Mouse (Mus musculus) gastrocnemius, postnatal 36 days (tissue): ENCODE data around the gene CK137956. TPM values are rescaled to one million over a fixed set of nuclear protein-coding genes. Genes with fewer than 3 reads are reported as not detected.

Experiments
- DNase-seq, 2 experiments: peaks; one replicate each; pipeline ENCODE4 v3.0.0; 2022
- intact Hi-C: fragments of 180-260 bp; cut with DNase I; formaldehyde crosslinking; loops from one replicate; pipeline ENCODE4 v1.15.1; 2025
- long read RNA-seq, 2 experiments: library from polyadenylated mRNA; stranded (forward); transcript quantifications; one replicate each; pipeline ENCODE4 v2.0.0; 2021
- total RNA-seq, 2 experiments: library from RNA; stranded (reverse); gene quantifications; 2 replicates each; pipeline ENCODE4 v1.2.3; 2021

CK137956 gene
- total RNA-seq, result not detected
- long read RNA-seq, experiment 1, result 0 reads
- long read RNA-seq, experiment 2, result 0 reads

DNA sequence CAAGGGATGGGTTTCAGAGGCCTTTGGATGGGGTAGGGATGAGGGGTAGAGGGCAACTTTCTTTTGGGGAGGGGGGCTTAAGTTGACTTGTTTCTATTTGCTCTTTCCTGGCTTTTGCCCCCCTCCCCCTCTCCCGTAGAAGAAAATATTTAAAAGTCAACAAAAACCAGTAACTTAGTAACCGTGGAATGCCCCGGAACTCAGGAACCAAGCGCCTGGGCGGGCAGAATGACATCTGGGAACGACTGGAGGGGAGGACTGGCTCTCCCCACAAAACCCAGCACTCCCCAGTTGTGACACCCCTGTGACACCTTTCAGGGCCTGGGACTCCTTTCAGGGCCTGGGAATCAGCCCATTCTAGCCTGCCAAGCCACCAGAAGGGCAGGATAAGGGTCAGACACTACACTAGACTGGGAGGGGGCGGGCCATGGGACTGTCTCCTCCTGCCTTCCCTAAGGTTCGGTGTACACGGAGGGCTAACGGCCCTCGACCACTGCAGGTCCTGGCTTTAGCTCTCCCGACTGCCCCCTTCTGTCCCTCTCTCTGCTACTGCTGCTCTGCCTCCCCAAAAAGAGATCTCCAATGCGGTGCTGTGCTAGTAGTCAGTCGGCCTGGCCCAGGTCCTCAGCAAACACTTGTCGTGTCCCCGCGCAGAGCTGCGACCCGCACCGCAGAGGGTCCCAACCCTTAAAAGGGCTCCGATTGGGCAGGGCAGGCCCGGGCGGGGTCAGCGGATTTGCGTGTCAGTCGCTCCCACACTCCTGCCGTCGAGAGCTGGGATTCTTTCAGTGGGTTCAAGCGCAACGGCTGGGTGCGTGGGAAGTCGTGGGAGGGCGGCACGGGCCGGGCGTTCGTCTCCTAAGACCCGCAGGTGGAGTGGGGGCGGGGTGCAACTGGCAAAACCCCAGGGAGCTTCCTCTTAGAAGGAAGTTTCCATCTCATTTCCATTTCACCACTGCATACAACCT lies at the start of gene CK137956:
Gene CK137956, minus strand, starts transcription at position 51 of the 968 bp plus-strand sequence.
- DNase-seq, result no peak
- intact Hi-C loops, result no loop called here

DNA sequence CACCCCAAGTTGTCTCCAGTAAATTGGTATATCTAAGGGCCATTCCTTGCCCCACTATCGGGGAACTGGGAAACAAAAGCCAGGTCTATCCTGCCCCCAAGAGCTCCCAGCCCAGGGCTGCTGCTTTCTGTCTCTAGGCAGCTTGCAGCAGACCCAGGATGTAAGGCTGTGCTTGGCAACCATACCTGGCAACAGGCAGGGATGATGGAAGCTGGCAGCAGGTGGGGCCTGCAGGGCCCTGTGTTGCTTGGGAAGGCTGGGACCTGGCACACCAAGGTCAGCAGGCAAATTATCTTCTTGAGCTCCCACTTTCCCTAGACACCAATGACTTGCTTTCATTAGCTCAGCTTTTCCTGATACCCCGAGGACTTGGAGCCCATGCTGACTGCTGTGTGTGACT lies 48.7 kb upstream of the CK137956 start:
- no peak for DNase-seq
- intact Hi-C loops, result no loop called here

DNA sequence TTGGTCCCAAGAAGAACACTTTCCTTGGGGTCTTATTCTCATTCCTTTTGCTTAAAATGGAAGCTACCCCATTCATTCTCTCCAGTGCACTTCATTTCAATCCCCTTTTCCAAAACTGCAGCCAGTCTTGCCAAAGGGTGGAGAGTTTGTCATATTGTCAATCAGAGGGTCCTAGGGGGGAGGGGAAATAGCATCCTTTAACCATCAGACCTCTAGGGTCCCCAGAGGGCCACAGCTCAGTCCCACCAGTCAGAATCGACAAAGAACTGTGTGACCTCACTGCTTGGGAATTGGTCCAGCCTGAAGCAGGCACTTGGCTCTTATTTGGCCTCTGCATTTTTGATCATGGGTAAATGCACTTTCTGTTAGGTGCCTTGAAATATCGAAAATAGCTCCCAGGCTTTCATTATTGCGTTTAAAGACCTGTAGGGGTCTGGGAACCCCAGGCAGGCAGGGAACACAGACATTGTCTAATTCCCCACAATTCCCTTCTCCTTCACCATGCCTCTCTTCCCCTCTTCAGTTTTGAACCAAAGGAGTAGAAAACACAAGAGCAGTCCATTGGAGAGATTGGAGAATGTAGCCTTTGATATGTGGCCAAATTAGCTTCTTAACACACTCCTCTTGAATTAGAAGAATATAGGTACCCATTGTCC lies 34.2 kb upstream of the CK137956 start:
- intact Hi-C loops, result no loop called here
- no peak for DNase-seq

DNA sequence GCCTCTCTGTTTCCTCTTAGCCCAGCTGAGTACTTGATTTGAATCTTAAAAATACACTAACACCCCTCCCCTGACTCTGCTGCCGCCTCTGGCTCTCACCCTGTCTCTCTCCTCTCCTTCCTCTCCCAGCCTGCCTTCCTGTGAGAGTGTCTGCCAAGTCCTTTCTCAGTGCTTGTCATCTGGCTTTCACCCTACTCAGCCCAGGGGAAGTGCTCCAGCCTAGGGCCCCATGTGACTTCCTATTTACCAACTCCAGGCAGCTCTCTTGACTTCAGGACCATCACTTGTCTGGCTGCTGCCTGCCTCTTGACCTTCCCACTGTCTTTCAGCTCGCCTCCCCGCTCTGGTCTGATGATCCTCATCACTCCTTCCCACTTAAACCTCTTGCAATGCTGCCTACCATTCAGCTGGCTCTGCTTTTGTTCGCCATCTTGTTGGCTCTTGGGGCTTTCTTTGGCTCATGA lies 31.9 kb upstream of the CK137956 start:
- DNase-seq, result no peak
- intact Hi-C loops, result no loop called here

DNA sequence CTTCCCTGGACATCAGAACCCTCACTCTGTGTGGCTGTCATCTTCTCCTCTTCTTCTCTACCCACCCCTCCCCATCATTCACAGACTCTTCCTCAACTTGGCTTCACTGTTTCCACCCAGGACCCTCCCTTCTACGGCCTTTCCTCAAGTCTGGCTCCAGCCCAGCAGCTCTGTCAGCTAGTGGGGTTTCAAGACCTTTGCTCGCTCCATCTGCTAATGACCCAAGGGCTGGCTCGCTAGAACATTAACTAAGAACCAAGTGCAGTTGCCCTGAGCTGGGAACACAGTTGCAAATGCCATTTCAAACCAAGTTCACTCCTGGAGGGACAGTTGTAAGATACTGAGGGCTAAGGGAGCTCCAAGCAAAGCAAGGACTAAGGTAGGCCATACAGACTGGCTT lies 28.5 kb upstream of the CK137956 start:
- intact Hi-C loops, result no loop called here
- no peak for DNase-seq

DNA sequence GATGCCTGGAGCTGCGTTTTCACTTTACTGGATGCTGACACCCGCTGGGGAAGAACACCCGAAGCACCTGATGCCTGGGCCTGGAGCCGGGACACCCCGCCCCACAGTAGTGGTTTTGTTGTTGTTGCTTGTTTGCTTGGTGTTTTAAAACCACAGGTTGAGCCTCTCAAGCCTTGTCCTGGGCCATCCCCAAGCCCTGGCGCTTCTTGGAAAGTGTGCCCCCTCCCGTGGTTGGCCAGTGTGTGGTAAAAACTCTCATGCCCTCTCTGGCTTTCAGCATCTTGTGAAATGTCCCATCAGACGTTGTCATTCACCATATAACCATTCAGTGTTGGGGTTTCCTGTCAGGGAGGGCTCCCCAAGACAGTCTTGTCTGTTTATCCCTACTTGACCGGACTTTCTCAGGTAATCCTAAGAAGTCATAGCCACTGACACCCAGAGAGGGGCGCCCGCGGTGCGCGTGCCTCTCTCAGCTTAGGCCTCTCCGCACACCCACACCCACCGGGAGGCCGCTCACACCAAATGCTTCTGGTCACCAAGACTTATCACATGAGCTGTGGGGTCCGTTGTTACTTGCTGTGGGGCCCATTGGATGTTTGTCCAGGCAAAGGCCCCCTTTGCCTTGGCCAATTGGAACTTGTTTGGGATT lies 18.7 kb upstream of the CK137956 start:
- DNase-seq, result no peak
- intact Hi-C loops, result no loop called here

DNA sequence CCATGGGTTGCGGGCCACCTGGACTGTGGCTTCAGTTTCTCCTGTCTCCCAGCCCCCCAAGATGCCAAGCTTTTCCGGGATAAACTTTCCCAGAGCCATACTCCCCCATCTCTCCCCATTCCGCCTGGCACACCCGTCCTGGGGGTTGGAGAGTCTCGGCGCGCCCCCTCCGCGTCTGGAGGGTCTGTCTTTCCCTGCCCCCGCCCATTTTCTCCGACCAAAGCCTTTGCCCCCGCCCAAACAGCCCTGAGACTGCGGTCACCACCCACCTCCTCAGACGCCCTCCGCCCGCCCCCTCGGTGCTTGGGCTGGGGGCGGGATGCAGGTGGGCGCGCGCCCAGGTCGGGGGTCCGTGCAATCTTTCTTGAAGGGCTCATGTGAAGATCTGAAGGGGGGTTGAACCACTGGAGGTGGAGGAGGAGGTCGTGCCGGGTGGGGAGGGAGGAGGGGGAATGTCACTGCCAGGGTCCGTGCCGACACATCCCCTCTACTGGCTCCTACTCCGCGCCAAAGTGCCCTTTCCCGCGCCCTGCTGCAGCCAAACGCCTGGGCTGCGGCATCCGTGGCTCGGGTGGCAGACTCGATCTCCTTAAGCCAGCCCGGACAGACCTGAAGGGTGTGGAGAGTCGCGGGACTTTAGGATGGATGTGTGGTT lies 17.9 kb upstream of the CK137956 start:
- no peak for DNase-seq
- intact Hi-C loops, result no loop called here

DNA sequence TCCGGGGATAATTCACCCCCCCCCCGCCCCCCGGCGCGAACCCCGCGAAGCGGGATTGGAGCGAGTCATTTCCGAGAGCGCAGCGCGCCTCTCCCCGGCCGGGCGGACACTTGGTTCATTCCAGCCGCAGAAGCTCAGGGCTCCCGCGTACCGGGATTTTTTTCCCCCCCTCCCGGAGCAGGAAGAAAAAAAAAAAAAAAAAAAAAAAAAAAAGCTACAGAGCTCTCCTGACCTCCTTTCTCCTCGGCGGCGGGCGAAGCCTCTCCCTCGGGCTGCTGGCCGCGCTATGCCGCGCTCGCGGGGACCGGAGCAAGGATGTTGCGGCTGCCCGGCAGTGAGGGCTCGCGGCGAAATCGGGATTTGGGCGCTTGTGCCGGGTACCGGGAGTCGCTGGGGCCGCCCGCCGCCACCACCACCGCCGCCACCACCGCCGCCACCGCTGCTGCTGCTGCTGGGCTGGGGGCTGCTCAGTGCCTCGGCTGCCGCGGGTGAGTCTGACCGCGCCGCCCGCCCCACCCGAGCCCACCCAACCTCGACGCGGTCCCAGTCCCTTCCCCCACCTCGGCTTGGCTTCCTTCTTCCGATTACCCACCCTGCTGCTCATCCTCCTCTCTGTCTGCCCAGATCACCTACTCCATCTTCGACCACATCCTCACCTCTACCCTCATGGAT lies 17.2 kb upstream of the CK137956 start, which contains the start of gene Csmd2:
Gene Csmd2, plus strand, starts transcription at position 74 of the 672 bp plus-strand sequence.
- DNase-seq, result no peak
- intact Hi-C loops, result no loop called here

DNA sequence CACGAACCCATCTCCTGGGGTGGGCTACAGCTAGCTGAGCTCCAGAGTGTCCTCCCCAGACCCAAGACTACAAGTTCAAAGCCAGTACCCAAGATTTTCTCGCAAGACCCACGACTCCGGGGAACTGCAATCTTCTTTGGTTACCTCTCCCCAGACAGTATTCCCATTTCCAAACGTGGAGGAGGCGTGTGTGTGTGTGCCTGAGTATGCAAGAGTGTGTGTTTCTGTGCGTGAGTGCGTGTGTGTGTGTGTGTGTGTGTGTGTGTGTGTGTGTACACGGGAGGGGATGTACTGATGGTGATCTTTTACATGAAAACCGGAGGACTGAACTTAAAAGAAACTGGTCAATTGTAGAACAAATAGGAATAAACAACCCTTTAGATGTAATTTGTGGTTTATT lies 16.5 kb upstream of the CK137956 start:
- intact Hi-C loops, result no loop called here
- DNase-seq, result no peak

DNA sequence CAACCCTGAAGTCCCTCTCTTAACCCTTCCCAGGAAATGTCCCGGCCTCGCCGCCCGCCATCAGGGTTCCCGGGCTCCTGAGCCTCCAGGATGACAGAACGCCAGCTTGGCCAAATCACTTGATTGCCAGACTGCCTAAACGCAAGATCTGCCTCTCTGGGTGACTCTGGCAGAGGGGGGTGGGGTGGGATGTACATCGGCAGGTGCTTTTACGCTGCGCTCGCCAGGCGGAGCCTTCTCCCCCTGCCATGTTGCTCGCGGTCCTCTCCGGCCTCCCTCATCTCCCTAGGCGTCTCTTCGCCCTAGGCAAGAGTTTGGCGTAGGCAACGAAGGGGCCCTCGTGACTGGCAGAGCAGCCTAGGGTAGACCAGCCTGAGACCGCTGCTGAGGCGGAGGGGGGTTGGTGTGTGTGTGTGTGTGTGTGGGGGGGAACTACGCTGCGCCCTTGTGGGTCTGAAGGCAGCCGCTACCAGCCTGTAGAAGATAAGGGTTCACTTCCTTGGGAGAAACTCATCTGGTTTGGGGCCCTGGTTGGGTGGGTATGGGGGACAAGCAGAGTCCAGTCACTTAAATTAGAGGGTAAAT lies 15.8 kb upstream of the CK137956 start:
- DNase-seq, result no peak
- intact Hi-C loops, result no loop called here

DNA sequence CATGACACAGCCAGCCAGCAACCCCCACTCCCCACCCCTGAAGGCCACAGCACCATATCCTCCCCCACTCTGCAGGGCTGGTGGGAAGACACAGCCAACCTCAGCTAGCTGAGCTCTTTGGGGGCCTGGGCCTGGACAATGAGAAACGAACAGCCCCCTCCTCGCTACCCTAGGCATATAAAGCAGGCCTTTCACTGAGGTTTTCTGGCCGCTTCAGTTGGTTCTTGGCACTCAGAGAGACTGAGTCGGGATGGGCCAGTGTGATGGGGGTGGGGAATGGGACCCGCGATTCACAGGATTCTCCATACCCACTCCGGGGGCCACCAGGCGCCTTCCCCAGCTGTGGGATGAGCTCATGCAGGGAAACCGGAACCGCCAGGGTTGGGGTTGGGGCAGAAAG lies 15.1 kb upstream of the CK137956 start:
- intact Hi-C loops, result no loop called here

DNA sequence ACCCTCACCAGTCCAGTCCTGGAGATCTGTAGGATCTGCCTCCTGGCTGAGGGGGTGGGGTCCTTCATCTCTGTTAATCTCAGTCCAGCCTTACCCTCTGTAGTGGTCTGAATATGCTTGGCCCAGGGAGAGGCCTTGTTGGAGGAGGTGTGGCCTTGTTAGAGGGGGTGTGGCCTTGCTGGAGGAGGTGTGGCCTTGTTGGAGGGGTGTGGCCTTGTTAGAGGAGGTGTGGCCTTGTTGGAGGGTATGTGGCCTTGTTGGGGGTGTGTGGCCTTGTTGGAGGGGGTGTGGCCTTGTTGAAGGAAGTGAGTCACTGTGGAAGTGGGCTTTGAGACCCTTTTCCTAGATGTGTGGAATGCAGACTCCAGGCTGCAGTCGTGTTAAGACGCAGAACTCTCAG lies 13.7 kb upstream of the CK137956 start:
- no peak for DNase-seq
- intact Hi-C loops, result no loop called here

More for the DNA sequence above, 15.1 kb upstream of the CK137956 start:
- no peak for DNase-seq

DNA sequence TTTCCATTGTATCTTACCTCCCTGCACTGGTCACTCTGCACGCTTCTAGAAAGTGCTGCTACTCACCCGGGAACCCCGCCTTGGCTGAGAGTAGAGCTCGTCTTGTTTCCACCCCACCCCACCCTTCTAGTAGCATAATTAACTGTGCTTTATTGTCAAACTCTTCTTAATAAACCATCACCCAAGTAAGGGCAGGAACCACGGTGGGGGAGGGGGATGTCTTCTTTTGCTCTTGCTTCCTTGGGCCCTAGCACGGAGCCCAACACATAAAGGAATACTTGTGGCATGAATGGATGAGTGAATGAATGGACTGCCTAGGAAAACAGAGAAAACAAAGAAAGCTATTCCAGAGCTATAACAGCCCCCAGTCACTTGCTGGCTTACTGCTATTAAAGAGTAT lies 10.4 kb upstream of the CK137956 start:
- intact Hi-C loops, result no loop called here

DNA sequence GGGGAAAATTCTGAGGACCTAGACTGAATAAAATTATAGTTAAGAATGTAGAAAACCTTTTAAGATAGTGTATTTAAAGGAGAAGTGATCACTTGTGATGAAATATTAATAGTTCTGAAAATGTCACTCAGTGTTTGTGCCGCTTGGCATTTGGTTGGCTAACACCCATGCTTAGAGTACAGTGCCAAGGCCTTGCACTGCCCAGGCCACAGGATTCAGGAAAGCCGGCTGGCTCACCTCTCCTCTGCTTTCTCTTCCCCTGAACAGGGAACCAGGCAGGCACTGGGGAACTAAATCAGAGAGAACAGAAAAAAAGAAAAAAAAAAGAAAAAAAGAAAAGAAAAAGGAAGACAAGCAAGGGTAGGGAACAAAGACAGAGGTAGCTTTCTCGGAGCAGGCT lies 2.2 kb upstream of the CK137956 start:
- DNase-seq, result no peak
- intact Hi-C loops, result no loop called here

More for the DNA sequence above, 10.4 kb upstream of the CK137956 start:
- DNase-seq, result no peak

DNA sequence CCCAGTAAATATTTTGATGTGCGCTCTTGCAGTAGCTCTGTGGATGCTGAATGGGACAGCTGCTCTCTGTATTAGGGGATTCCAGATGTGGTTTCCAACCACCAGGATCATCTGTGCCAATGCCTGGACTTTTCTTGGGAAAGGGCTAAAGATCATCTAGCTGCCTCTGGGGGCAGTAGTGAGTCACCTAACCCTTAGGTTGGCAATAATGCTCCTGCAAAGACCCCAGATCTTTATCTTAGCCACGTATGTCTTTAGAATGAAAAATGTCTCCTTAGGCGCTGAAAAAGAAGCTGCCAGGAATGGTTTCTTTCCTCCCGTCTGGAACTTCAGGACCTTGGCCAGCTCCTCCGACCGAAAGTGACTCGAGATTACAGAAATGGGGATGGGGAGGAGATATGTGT lies 731 bp downstream of the CK137956 start:
- no peak for DNase-seq
- intact Hi-C loops, result no loop called here

DNA sequence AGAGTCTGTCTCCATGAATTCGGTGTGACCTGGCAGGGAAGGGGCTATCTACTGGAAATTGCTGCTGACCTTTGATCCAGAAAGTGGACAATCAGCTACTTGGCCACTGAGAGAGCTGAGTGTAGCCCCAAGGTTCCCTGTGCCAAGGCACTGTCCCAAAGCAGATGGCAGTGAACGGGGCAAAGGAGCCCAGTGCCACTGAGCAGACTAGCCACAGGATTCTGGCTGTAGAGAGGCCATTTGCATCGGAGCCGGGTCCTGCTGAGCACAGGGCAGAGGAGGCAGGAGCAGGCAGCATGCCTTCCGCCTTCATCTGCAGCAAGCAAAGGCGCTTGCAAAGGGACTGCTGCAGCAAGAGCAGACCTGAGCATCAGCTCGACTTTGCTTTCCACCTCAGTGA lies 1.6 kb downstream of the CK137956 start:
- intact Hi-C loops, result no loop called here
- DNase-seq, result no peak

DNA sequence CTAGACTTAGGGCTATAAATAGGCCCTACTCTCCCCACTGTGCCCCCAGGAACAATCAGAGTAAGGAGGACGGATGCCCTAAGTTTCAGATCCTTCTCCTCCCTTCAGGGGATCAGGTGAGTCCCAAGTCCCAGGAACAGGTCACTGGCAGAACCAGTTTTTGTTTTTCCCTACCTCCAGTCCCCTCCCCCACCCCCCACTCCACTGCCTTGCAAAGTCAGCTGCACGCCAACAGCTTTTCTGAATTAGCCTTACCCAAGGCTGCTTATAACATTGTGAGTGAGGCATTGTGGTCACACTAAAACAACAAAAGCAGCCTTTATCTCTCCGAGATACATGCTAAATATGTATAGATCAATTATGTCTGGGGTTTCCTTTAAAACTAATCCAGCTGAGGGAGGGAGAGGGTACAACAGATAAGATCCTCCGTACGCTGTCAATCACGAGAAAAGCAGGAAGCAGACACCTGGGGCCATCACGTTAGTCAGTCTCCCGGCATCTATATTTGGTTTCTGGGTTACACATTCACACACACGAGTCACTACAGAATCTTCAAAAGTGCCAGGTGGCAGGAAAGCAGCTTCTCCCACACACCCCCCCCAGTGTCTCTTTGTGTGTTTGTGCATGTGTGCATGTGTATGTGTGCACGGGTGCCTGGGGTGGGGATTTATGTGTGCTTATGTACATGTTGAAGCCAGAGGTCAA lies 17.6 kb downstream of the CK137956 start:
- intact Hi-C loops, result no loop called here
- no peak for DNase-seq

DNA sequence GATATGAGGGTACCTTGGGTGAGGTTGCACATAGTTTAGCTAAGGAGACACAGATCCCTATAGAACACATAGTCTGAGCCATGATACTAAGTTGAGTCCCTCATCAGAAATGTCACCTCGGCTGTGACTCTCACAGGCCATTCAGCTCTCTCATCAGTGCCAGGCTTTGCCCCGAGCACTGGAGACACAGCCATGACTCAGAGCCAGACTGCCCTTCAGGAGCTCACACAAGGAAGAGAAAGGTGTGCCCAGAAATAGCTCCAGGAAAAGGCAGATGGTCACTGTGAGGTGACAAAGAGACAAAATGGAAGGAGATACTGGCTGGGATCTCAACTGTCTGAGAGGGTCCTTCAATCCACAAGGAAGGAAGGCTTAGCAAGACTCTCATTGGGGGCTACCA lies 23.1 kb downstream of the CK137956 start:
- DNase-seq, result no peak
- intact Hi-C loops, result no loop called here

DNA sequence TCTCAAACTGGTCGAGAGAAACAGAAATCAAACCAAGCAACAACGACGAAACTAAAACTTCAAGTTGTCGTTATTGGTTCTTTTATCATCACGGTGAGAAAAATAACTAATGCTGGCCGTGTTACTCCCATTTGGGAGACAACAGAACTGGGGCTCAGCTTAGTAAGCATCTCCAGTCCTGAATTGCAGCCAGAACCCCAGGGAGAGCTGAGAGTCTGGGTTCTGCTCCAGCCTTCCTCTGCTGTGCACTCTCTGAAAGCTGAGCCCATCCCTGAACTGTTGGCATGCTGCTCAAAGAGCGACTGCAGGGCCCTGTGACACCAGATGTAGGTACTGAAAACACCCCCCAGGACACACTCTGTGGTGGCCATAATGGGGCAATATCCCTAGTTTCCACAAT lies 33.3 kb downstream of the CK137956 start:
- intact Hi-C loops, result no loop called here
- DNase-seq, result no peak
